Mouse (Mus musculus) T-helper 17 cell (primary cell): Measurements from ENCODE around the gene Gm37240.

Experiments
- in situ Hi-C, 2 experiments: fragments of 300-600 bp; cut with MboI, MseI; formaldehyde crosslinking; loops; 1 replicate in 1 of 2; 2 replicates in 1 of 2; pipeline ENCODE4 v1.15.1; 2025; ENCODE audit warnings: high pct_unique_total_duplicates in 2 of 2

Gm37240 gene

DNA sequence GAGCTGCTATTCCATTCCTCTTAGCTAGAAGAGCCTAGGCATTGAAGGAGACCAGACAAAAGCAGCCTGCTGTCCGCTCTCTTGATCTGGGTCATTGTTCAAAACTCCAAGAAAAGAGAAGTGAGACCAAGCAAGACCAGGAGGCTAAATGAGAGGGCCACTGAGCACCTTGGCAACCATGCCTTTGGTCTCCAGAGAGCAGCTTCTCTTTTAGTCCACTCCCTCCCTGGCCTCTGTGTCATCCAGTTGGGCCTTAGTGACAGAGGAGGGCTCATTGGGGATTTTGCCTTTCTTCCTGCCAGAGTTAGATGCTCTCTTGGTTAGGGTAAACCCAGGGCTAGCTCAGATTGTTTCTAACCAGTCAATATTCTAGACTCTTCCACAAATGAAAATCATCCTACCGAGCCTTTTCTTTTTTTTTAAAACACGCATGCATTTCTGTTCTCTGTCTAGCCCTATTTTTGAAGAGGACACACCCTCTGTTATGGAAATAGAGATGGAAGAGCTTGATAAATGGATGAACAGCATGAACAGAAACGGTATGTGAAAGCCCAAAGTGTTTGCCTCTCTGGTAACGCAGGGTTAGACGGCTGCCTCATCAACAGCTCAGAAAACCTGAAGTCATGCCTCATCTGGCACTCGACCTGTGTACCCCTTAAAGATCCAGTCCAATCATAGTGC lies 1197.1 kb downstream of the Gm37240 start:
- in situ Hi-C loops = no loop called here

DNA sequence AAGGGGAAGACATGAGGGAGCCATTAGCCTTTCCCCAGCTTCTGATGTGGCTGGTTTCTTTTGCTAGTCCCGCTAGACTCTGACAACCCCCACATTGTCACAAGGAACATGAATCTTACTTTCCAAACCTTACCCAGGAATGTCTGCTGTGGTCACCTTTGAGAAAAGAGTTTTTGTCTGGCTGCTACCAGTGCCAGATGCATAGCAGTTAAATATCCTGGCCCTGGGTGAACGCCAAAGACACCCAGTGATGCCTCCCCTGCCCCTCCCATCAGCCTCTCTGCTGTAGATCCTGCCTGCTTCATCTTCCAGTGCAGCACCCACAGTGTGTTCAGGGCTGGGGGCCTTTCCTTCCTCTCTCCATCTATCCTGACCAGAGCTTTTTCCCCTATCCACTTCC lies 1197.7 kb downstream of the Gm37240 start:
- in situ Hi-C loops = loop anchor here in 1 of 2 experiments (10.0 kb wide), 1 partner anchor 125 kb away; the partner anchor contains the start of gene Fbxw7

- in situ Hi-C loops = loop anchor here in 1 of 2 experiments (10.0 kb wide), 1 partner anchor 127 kb away; the partner anchor contains the start of gene Fbxw7
Measured at GRCm38 (mm10) chr3:84688176-84688575, 1199.1 kb downstream of the Gm37240 start.

- in situ Hi-C loops = loop anchor here in 1 of 2 experiments (10.0 kb wide), 1 partner anchor 127 kb away; the partner anchor contains the start of gene Fbxw7
Measured at GRCm38 (mm10) chr3:84687488-84687846, 1199.9 kb downstream of the Gm37240 start.

- in situ Hi-C loops = loop anchor here in 1 of 2 experiments (10.0 kb wide), 1 partner anchor 128 kb away; the partner anchor contains the start of gene Fbxw7
Measured at GRCm38 (mm10) chr3:84686799-84687487, 1200.4 kb downstream of the Gm37240 start.

DNA sequence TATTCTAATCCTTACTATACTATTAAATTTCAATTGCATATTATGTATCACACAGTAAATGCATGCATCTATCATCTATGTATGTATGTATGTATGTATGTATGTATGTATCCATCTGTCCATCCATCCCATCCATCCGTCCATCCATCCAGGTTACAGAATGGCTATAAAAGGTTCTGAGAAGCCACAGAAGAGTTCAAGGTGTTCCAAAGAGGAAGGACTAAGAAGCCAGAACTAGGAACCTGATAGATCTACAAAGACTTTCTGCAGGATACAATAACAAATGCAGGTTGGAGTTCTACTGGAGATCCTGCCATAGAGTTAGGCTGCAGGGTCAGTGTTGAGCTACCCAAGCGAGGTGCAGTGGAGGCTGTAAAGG lies 1201.0 kb downstream of the Gm37240 start:
- in situ Hi-C loops = loop anchor here in 1 of 2 experiments (10.0 kb wide), 1 partner anchor 129 kb away; the partner anchor contains the start of gene Fbxw7

DNA sequence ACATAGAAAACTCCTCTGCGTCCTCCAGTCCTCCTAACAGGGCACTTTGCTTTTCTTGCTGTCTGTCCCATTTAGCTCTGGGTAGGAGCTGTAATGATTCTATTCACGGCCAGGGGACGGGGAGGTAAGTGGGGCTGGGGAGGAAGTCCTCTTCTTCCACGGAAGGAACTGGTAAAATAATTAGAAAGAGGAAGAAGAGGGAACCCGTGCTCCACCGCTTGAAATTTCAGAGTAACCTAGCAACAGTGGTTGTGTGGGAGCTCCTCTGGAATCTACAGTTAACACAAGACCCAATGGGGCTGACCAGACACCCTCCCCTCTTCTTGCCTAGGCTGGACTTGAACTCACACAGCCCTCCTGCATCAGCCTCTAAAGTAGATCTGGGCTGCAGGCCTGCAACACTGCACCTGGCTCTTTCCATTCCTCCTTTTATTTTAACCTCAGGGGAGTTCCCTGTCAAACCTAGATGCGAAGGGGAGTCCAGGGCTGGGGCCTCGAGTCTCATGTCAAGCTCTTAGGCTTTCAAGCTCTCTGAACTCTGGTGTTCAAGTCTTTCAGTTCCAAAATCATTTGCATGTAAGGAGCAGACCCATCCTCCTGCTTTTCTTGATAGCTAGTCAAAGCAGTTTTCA lies 1201.5 kb downstream of the Gm37240 start:
- in situ Hi-C loops = loop anchor here in 1 of 2 experiments (10.0 kb wide), 1 partner anchor 129 kb away; the partner anchor contains the start of gene Fbxw7

GRCm38 (mm10) chr3:84683788-84684187 lies 1203.5 kb downstream of the Gm37240 start:
- in situ Hi-C loops = loop anchor here in 1 of 2 experiments (10.0 kb wide), 1 partner anchor 131 kb away; the partner anchor contains the start of gene Fbxw7

GRCm38 (mm10) chr3:84681699-84682098 lies 1205.6 kb downstream of the Gm37240 start:
- in situ Hi-C loops = loop anchor here in 1 of 2 experiments (10.0 kb wide), 1 partner anchor 133 kb away; the partner anchor contains the start of gene Fbxw7

DNA sequence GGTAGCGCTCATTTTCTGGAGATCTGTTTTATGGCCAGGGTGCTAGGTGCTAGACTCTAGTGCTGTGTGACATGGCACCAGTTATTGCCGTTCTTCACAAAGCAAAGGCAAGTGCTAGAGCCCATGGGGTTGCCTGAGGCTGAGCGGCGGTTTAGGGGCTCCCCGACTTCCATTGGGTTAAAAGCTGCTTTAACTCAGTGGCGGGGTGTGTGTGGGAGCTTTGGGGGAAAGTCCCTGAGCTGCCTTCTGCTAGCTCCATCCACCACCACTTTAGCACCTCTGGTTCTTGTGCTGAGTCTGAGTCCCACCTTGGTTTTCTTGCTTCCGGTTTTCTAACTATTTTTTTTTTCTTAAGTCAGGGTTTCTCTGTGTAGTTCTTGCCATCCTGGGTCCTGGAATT lies 1207.3 kb downstream of the Gm37240 start:
- in situ Hi-C loops = loop anchor here in 1 of 2 experiments (10.0 kb wide), 1 partner anchor 135 kb away; the partner anchor contains the start of gene Fbxw7

GRCm38 (mm10) chr3:84679542-84679941 lies 1207.8 kb downstream of the Gm37240 start:
- in situ Hi-C loops = no loop called here

DNA sequence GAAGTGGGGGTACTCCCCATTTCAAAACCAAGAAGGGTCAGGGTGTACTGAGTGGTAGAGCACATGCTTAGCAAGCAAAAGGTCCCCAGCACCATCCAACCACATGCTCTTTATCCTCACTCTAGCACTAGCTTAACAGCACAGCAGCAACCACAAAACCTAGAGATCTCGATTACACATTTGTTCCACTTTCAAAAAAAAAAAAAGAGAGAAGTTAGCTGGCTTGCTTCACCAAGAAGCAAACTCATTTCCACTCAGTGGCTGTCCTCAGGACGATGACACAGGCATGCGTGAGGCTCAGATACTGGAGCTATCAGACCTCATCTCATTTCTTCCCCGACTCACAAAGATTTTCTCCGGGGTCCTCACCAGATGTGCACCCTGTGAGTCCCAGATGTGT lies 1208.4 kb downstream of the Gm37240 start:
- in situ Hi-C loops = no loop called here

- in situ Hi-C loops = no loop called here
Measured at GRCm38 (mm10) chr3:84675710-84676109, 1211.6 kb downstream of the Gm37240 start.

DNA sequence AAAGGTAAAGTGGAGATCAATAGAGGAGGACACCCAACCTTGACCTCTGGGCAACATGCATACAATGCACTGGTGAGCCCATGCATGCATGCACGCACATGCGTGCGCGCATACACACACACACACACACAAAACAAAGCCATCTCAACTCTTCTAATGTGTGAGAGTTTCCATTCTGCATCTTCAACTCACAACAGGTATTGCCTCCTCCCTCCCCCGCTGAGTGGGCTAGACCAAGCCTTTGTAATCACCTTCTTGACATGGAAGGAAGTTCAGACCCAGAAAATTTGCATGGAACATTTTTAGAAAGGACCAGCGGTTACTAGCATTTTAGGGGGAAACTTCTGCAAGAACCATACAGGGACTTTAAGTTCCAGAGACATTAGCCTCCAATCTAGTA lies 1213.8 kb downstream of the Gm37240 start:
- in situ Hi-C loops = no loop called here

- in situ Hi-C loops = no loop called here
Measured at GRCm38 (mm10) chr3:84672136-84672535, 1215.2 kb downstream of the Gm37240 start.

DNA sequence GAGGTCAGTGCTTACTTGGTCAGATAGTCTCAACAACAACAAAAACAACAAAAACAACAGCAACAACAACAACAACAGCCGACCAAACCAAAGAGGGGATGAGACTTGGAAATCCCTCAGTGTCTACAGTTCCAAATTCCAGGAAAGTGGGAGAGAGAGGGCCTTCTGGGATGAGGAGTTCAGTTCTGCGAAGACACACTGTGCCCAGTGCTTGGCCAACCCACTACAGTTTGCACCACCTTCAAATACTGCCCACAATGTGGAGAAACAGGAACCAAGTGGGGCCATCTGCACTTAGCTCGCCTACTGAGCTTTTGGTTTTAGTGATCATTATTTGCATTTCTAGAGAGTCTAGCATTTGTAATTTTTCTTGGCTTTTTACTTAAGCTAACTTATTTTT lies 1218.4 kb downstream of the Gm37240 start:
- in situ Hi-C loops = loop anchor here in 1 of 2 experiments (5.0 kb wide), 1 partner anchor 58 kb away; no protein-coding TSS in a partner anchor

DNA sequence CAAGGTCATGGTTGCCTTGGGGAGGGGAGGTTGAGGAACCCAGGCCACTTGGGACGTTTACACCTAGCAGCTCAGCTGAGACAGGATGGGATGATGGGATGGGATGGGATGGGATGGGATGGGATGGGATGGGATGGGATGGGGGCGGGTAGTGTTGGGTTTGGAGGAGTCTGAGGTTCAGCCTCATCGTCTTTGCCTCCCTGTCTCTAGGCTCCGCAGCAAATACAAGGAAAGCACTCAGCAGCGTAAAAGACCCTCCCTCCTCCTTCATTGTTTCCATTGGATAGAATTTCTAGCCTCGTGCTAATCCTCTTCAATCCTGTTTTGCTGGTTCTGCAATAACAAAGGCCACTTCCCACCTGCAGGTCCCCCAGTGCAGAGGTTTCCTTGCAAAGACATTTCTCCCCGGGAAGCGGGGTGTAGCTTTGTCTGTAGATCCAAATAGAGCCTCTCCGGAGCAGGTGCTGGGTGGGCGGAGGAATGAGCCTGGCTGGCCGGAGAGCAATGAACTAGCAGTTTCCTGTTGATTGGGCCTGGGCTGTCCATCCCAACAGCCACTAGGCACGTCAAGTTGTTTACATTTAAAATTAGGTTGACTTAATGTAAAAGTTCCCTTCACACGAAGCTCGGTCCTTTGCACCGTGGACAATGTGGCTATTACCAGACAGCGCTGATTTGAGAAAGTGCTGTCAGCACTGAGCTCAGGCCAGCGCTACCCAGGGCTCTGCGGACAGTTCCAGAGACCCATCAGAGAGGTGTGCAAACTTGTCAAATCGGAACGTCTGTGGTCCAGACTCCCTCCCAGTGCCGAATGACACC lies 1221.9 kb downstream of the Gm37240 start:
- in situ Hi-C loops = loop anchor here in 1 of 2 experiments (5.0 kb wide), 1 partner anchor 62 kb away; no protein-coding TSS in a partner anchor

GRCm38 (mm10) chr3:84664686-84665085 lies 1222.6 kb downstream of the Gm37240 start:
- in situ Hi-C loops = loop anchor here in 1 of 2 experiments (5.0 kb wide), 1 partner anchor 63 kb away; no protein-coding TSS in a partner anchor

DNA sequence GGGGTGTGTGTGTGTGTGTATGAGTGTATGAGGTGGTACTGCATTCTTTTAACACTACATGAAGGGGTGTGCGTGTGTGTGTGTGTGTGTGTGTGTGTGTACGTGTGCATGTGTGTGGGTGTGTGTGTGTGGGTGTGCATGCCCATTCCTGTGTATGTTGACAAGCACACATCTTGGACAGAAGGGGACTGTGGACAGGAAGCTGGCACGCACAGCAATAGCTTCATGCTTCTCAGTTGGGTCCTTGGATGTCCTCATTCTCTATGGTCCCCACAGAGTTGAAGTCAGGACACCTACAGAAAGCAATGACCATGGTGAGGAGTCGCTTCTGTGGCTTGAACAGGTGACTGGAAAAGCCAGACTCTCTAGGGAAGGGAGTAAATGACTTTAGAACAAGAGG lies 1223.5 kb downstream of the Gm37240 start:
- in situ Hi-C loops = no loop called here

DNA sequence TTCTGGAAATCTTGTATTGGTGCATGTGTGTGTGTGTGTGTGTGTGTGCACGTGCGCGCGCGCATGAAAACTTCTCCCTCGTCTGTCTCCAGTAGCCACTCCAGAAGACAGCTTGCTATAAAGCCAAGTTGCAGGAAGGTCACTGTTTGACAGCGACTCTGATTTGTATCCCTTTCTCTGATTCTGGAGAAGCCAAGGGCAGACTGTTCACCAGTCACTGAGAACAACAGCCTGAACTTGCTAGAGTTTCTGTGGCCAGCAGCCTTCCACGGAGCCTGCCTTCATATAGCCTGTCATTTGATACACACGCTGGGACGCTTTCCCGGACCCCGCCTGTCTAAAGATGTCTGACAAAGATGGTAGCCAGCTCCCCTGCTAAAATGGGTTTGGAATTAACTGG lies 1224.2 kb downstream of the Gm37240 start:
- in situ Hi-C loops = no loop called here

- in situ Hi-C loops = no loop called here
Measured at GRCm38 (mm10) chr3:84660380-84660779, 1226.9 kb downstream of the Gm37240 start.
